Mouse (Mus musculus) cerebellum, adult 8-10 months (tissue): ENCODE measurements around the gene Scrn3.

ENCODE experiments used
- DNase-seq: peaks from one replicate; pipeline ENCODE4 v3.0.0; 2022

The Scrn3 gene

DNA sequence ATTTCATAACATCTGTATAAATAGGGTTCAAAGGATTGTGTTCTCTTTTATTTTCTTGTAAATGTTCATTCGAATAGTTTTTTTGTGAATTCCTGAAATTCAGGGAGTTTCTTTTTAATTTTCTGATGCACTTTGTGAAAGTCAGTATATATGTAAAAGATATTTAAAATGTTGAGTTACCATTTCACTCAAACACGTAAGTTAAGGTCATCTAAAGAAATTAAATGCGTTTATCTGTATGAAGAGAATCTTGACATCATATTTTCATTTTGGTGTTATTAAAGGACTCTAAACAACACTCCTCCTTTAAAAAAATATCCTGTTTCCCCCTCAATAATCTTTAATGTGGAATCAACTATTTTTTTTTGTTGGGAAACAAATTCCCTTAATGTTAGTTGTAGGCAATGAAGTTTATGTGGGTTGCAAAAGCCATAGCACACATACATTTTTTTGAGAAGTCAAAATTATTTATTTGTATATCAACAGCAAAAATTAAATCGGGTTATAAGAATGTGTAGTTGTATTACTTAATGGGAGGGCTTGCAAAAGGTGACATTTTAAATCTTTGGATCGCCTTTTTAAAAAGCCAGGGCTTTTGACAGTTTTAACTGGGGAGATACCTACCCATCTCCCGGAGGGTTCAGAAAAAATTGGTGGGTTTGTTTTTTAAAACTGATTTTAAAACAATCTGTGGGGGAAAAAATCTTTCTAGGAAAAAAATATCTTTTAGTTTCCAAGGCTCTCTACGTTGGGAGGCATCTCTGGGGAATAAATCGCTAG lies 37.0 kb upstream of the Scrn3 start:
- no peak for DNase-seq

DNA sequence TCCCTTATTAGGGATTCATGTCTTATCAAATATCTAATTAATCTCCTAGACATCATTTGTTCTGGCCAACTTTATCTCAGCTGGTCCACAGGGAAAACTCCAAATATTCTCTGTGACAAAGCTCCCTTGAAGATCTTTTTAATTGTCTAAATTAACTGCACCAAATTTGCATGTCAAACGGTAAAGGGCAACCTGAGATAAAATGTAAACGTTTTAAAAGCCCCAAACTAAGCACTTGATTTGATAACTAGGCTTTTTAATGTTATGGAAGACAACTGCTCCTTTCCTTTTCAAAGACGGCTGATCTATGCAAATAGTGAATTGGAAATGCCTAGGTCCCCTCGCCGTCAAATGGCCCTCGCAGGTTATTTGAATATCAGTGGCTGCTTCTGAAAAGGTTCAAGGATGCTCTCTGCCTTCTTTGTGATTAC lies 36.2 kb upstream of the Scrn3 start:
- peak; percentile 12 for DNase-seq

- peak; percentile 14 for DNase-seq
These were observed 35.2 kb upstream of the Scrn3 start for GRCm38 (mm10) chr2:73277021-73277708.

DNA sequence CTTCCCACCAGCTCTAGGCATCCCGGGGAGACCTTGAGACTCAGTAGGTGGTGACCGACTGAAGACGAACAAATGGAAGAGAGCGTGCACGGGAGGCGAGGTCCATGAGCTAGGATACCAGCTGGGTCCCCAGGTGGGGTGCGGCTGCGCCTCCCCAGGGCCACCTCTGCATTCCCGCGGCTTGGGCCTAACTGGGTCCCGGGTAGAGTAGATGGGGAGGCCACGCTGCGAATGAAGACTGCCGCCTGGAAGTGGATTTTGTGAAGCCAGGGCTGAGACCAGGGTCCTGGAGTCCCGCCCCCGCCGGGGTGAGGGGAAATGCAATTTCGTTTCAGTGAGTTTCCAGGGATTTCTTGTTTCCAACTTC lies 34.7 kb upstream of the Scrn3 start:
- DNase-seq: peak; percentile 19

DNA sequence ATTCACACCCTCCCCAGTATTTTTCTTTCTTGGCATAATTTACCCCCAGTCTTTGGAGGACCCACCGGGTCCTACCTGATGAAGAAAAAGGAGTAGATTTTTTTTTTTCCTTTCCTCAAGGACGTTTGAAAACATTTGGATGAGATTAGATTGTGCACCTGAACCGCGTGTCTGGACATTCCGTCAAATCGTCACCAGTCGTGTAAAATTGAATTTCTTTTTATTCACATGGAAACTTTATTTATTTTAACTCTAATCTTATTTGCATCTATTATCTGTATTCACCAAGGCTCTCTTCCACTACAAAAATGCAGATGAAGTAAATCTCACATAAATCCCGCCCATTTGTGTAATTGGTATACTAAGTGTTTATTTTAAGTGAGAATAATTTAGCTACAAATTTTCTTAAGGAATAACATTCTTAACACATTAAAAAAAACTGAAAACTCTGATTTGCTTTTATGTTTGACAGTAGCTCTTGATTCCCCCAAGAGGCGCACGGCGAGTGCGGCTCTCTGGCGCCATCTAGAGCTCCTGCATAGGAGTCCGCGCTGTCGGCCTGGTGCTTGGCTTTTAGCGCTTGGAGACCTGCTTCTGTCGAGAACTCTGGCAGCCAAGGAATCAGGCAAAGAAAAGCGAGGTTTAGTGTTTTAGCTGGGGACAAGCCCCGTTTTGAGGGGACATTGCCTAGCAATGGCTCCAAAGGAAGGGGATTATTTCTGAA lies 34.1 kb upstream of the Scrn3 start:
- peak; percentile 82 for DNase-seq

DNA sequence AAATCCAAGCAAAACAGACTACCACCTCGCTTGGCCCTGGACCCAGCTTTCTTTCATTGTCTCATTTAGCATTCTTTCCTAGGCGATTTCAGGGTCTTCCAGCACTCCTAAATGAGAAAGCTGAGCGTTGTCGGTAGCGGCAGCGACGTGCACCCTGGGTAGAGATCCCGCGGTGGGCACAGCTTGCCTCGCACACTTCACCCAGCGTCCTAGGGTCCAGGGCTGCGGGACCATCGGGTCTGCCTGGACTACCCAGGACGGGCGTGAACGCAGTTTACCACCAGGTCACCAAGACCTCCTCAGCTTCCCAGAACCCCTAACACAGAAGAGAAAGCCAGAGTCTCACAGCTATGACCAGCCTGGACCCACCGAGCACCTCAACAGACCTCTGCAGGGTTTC lies 33.5 kb upstream of the Scrn3 start:
- no peak for DNase-seq

- peak; percentile 11 for DNase-seq
These were observed 32.9 kb upstream of the Scrn3 start for GRCm38 (mm10) chr2:73279271-73280038.

GRCm38 (mm10) chr2:73280356-73281047 lies 31.9 kb upstream of the Scrn3 start:
- DNase-seq: no peak

DNA sequence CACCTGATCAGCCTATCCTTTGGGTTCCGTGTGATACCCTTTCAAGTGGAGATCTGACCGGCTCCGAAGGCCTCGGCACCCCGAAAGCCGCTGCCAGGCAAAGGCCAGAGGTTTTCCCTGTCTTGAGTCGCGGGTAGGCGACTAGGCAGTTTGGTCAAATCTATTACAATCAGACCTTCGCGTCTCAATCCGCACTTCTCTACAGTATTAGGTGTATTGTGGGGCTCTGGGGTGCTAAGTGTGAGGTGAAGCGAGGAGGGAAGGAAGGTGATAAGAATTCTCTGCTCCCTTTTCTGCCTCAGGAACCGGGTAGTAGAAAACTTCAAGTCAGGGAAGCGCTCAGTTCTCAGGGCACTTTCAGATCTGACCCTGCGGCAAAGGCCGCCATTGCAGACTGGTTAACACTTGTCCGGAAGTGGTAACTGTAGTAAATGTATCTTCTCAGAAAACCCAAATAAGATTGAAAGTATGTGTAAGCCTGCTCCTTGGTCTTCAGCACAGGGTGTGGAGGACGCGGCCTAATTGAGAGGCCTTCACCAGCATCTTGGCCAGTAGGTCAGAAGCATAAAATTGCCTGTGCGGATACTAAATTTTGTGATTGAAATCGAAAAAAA lies 31.2 kb upstream of the Scrn3 start:
- DNase-seq: no peak

DNA sequence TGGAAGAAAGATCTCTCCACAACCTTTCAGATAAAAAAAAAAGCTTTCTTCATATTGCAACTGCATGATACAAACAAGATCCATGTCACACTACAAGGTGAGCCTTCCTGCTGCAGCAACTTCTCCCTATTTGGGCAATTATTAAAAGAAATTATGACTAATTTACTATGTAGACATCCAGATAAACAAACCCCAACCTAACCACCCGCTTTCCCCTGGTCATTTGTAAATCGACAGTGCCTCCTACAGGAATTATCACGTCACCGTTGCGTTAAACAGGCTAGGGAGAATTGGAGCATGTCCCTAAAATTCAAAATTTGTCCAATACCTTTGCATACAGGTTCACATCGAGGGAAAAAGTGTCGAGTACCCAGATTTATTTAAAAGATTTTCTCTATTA lies 30.7 kb upstream of the Scrn3 start:
- no peak for DNase-seq

- no peak for DNase-seq
These were observed 26.8 kb upstream of the Scrn3 start for GRCm38 (mm10) chr2:73285630-73286029.

DNA sequence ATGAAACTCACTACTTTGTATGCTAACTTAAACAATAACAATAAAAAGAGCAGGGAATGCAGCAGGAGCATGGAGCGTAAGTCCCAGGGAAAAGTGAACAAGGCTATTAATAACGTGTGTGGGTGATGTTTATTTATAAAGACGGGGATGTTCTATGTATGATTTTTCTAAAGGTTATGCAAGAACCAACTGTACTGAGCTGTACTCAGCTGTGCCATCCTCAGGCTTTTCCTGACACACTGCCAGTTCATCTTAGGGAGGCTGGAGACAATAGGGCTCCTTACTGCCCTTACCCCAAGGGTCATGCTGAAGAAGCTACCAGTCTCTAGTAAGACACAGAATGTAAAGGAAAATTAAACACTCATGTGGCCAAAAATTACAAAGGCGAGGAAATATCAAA lies 21.3 kb upstream of the Scrn3 start:
- DNase-seq: no peak

- DNase-seq: no peak
These were observed 17.4 kb upstream of the Scrn3 start for GRCm38 (mm10) chr2:73295023-73295422.

DNA sequence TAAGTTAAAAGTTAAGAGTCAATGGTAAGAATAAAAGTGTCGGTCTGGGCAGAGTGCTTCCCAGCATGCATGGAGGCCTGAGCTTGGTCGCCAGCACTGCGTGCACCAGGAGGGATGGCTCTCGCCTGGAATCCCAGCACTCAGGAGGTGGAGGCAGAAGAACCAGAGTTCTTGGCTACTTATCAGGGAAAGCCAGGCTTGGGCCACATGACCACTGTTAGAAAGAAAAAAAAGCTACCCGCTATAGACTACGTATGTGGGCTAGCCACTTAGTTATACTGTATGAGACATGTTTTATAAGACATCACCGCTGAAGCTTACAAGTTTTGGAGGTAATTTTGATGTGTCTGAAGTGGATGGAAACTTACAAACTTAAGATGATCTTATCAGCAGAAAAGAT lies 14.2 kb upstream of the Scrn3 start:
- no peak for DNase-seq

DNA sequence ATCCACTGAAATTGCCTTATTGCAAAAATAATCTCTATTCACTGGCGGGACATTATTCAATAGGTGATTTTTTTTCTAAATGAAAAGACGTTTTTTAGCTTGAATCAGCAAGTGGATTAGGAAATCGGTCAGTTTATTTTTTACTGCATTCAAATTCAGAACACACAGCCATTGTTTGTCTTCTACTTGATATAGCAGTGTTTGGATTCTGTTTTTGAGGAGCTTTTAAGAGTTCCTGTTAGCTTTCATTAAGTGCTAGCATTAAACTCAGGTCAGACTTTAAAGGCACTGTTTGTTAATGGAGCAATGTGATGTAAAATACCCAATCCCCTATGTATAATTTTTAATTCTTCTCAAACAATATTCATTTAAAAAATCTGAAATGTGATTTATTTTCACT lies 13.6 kb upstream of the Scrn3 start:
- DNase-seq: no peak

DNA sequence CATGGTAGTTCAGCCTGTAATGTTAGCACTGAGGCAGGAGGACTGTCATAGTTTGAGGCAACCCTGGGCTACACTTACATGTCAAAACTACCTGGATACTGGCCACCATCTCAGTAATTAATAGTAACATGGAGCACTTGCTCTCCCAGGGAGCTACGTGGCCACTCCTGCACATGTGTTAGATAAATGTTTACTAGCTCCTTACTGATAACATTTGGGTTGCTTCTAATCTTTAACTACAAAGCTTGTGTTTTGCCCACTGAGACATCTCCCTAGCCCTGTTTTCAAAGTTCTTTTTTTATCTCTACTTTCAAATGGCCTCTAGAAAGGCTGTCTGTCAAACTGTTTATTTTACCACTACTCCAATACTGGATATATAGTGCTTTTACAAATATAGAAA lies 10.4 kb upstream of the Scrn3 start:
- DNase-seq: no peak

DNA sequence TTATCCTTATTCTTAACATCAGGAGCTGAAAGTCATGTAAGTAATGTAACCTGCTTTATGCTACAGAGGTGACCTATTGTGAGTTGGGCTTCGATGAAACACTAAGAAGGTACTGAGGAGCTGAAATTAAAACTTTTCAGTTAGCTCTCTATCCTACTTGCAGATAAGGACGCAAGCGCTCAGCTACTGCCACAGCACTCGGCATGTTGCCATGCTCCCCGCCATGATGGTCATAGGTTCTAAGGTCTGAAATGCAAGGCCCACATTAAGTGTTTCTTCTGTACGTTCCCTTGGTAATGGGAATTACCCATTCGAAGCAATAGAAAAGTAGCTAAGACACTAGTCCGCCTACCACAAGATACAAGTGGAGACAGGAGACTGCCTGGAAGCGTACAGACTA lies 9.7 kb upstream of the Scrn3 start:
- DNase-seq: no peak

GRCm38 (mm10) chr2:73304506-73304905 lies 7.9 kb upstream of the Scrn3 start:
- DNase-seq: no peak

DNA sequence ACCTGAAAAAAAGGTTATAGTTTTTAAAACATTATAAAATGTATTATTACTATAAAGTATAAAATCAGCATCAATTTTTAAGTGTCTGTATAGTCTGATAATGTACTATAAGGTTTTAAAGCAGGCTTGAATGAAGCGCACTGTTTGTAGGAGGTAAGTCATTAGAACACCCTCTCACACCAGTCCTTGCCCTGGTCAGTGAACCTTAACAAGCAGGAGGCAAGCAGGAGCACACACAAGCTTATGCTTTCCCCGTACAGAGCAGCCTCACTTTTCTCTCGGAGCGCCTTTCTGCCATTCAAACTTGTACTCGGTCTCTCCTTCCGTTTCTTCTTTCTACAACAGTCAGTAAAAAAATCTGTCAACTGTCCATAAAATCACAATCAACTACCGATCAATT lies 6.4 kb upstream of the Scrn3 start:
- no peak for DNase-seq

GRCm38 (mm10) chr2:73313117-73313501 lies 708 bp downstream of the Scrn3 start:
- DNase-seq: peak; percentile 56

- no peak for DNase-seq
These were observed 1.9 kb downstream of the Scrn3 start for GRCm38 (mm10) chr2:73314311-73314710.

- DNase-seq: no peak
These were observed 5.0 kb downstream of the Scrn3 start for GRCm38 (mm10) chr2:73317426-73317825.
